Mouse (Mus musculus): ENCODE measurements around the gene Gm11127. TPM values are rescaled to one million over a fixed set of nuclear protein-coding genes. Genes with fewer than 3 reads are reported as not detected.
A peak's percentile ranks its signal among the peaks of the same experiment; 100 is the strongest.

Gm11127 gene
- polyA plus RNA-seq, 1 experiment from 2014 or later = not detected

- peaks cover 14% of the 10 kb centered on the region for H3K4me1 ChIP-seq (ENCODE audit: insufficient read depth, low read length)
- H3K4me3 ChIP-seq (ENCODE audit: low read length) = no peak overlapping the region
- 42% methylated on average over 9 of the region's 9 CpGs for WGBS
- H3K36me3 ChIP-seq (ENCODE audit: insufficient read depth, low read length) = no peaks in the 10 kb centered on the region
- H3K4me2 ChIP-seq (replicated peaks; ENCODE audit: low read depth, low read length) = no peak overlapping the region
- H3K27ac ChIP-seq (ENCODE audit: low read length) = no peak overlapping the region
- no peaks in the 10 kb centered on the region for H3K9me3 ChIP-seq (ENCODE audit: low read length)
- H3K27me3 ChIP-seq (ENCODE audit: insufficient read depth, low read length) = no peaks in the 10 kb centered on the region
- peak; percentile 52; the same call in 1 of the 2 replicates for ATAC-seq (ENCODE audit: low FRiP score, low TSS enrichment)
- no peak overlapping the region for H3K9ac ChIP-seq (replicated peaks; ENCODE audit: low read length)
Observed at GRCm38 (mm10) chr17:36023710-36024654, 34.2 kb downstream of the Gm11127 start.

DNA sequence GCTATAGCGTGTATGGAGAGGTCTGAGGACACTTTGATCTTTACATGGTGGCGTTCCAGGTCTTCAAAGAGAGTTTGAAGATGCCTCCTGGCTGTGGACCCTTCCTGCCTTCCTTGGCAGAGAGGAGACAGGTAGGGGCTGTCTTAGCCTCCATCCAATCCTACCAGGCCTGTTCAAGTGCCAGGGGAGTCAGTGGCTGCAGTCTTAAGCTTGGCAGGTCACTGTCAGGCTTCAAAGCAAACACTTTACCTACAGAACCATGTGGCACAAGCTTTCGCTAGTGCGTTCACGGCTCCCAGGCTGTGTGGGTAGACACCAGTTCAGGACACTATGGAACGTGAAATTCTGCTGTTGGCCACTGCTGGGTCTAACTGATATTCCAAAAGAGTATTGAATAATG is 35.2 kb downstream of the Gm11127 start:
- no peak overlapping the region for H3K4me2 ChIP-seq (replicated peaks; ENCODE audit: low read depth, low read length)
- ATAC-seq (ENCODE audit: low FRiP score, low TSS enrichment) = no peak
- WGBS = 86% methylated on average over 6 of the region's 6 CpGs
- no peaks in the 10 kb centered on the region for H3K27me3 ChIP-seq (ENCODE audit: insufficient read depth, low read length)
- H3K9me3 ChIP-seq (ENCODE audit: low read length) = no peaks in the 10 kb centered on the region
- H3K36me3 ChIP-seq (ENCODE audit: insufficient read depth, low read length) = no peaks in the 10 kb centered on the region
- no peak overlapping the region for H3K9ac ChIP-seq (replicated peaks; ENCODE audit: low read length)
- H3K4me3 ChIP-seq (ENCODE audit: low read length) = no peak overlapping the region
- peaks cover 14% of the 10 kb centered on the region for H3K4me1 ChIP-seq (ENCODE audit: insufficient read depth, low read length)
- H3K27ac ChIP-seq (ENCODE audit: low read length) = no peak overlapping the region

DNA sequence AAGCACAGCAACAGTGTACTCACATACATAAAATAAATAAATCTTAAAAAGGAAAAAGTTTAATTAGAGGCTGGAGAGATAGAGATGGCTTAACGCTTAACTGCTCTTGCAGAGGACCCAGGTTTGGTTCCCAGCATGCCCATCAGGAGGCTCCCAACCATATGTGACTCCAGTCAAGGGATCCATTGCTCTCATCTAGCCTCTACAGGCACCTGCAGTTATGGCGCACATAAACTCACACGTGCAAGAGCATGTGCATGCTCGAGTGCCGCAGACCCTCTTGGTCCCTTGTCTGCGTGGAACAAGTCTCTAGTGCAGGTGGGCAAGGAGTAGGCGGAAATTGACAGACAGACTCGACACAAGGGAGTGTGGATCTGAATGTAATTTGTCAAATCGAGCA is 36.1 kb downstream of the Gm11127 start:
- Histone ChIP-seq H3K9me3 (ENCODE audit: low read length) (no peaks in the 10 kb centered on the region), H3K27ac (ENCODE audit: low read length) (no peak overlapping the region), H3K4me3 (ENCODE audit: low read length) (no peak overlapping the region), H3K4me2 (replicated peaks; ENCODE audit: low read depth, low read length) (no peak overlapping the region), H3K36me3 (ENCODE audit: insufficient read depth, low read length) (no peaks in the 10 kb centered on the region), H3K27me3 (ENCODE audit: insufficient read depth, low read length) (no peaks in the 10 kb centered on the region), H3K4me1 (ENCODE audit: insufficient read depth, low read length) (peaks cover 14% of the 10 kb centered on the region), H3K9ac (replicated peaks; ENCODE audit: low read length) (no peak overlapping the region)
- no peak for ATAC-seq (ENCODE audit: low FRiP score, low TSS enrichment)
- 95% methylated on average over 9 of the region's 9 CpGs for WGBS

GRCm38 (mm10) chr17:36021309-36021708 is 36.9 kb downstream of the Gm11127 start:
- Histone ChIP-seq H3K27ac (ENCODE audit: low read length) (no peak overlapping the region), H3K4me1 (ENCODE audit: insufficient read depth, low read length) (peaks cover 14% of the 10 kb centered on the region), H3K9ac (replicated peaks; ENCODE audit: low read length) (no peak overlapping the region), H3K36me3 (ENCODE audit: insufficient read depth, low read length) (no peaks in the 10 kb centered on the region), H3K4me3 (ENCODE audit: low read length) (no peak overlapping the region), H3K27me3 (ENCODE audit: insufficient read depth, low read length) (no peaks in the 10 kb centered on the region), H3K9me3 (ENCODE audit: low read length) (no peaks in the 10 kb centered on the region), H3K4me2 (replicated peaks; ENCODE audit: low read depth, low read length) (no peak overlapping the region)
- ATAC-seq (ENCODE audit: low FRiP score, low TSS enrichment) = no peak
- 94% methylated on average over 1 of the region's 1 CpGs for WGBS

DNA sequence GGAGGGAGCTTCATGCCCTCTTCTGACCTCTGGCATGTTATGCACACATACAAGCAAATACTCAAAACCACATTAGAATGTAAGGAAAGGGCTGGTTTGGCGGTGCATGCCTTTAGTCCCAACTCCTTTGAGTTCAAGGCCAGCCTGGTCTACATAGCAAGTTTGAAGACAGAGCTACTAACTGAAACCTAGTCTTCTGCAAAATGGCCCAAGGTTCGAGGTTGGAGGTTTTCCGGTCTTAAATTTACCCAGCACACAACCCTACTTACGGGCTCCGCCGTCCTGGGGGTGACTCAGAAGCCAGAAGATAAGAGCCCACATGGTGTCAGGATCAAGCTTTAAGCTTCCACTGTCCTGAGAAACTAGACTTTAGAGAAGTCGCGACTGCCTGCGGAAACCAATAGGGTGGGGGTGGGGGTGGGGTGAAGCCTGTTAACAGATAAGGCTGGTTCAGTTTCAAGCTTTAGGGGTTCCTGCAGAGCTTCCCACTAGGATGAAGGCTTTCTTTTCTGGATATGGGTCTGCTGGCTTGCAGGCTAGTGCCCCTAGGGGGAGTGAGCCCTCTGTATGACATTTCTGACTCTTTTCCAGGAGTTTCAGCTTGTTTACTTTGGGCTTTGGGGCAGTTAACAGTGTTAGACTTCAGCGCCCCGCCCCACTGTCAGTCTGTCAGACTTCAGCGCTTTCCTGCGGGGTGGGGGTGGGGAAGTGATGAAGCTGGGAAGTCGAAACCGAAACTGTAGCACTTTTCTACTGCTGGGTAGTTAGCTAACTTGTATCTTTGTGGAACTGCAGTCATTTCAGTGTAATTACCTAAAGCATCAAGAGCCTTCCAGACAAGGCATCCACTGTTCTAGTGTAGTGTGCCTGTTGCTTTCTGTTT is 37.7 kb downstream of the Gm11127 start, which contains the start of gene H2-T24:
Gene H2-T24 (minus strand): TSS at position 370 of the 883 bp plus-strand sequence.
- Histone ChIP-seq H3K4me1 (ENCODE audit: insufficient read depth, low read length) (peaks cover 14% of the 10 kb centered on the region), H3K27ac (ENCODE audit: low read length) (no peak within 1 kb of the TSS), H3K9me3 (ENCODE audit: low read length) (no peaks in the 10 kb centered on the region), H3K36me3 (ENCODE audit: insufficient read depth, low read length) (no peaks in the 10 kb centered on the region), H3K9ac (replicated peaks; ENCODE audit: low read length) (no peak within 1 kb of the TSS), H3K27me3 (ENCODE audit: insufficient read depth, low read length) (no peaks in the 10 kb centered on the region), H3K4me2 (replicated peaks; ENCODE audit: low read depth, low read length) (peak within 1 kb of the TSS; percentile 17), H3K4me3 (ENCODE audit: low read length) (no peak within 1 kb of the TSS)
- WGBS = 39% methylated on average over 15 of the region's 15 CpGs
- ATAC-seq (ENCODE audit: low FRiP score, low TSS enrichment) = peak; percentile 58

DNA sequence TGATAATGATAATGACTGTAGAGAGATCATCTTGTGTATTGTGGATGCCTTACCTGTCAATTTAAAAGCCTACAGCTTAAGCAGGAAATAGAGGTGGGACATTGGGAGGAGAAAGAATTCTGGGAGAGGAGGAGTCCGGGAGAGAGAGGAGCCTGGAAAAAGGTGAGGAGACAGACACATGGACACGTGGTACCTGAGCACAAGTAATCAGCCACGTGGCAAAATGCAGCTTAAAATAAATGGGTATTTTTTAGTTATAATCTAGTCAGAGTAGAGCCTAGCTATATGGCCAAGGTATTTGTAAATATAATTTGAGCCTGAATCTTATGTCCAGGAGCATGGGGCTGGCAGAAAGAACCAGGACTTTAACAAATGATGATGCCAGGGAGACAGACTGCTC is 38.7 kb downstream of the Gm11127 start:
- H3K9me3 ChIP-seq (ENCODE audit: low read length) = no peaks in the 10 kb centered on the region
- 68% methylated on average over 3 of the region's 3 CpGs for WGBS
- no peak overlapping the region for H3K4me3 ChIP-seq (ENCODE audit: low read length)
- peaks cover 8% of the 10 kb centered on the region for H3K36me3 ChIP-seq (ENCODE audit: insufficient read depth, low read length)
- no peak overlapping the region for H3K9ac ChIP-seq (replicated peaks; ENCODE audit: low read length)
- no peak overlapping the region for H3K4me2 ChIP-seq (replicated peaks; ENCODE audit: low read depth, low read length)
- no peak for ATAC-seq (ENCODE audit: low FRiP score, low TSS enrichment)
- no peaks in the 10 kb centered on the region for H3K27me3 ChIP-seq (ENCODE audit: insufficient read depth, low read length)
- peaks cover 14% of the 10 kb centered on the region for H3K4me1 ChIP-seq (ENCODE audit: insufficient read depth, low read length)
- H3K27ac ChIP-seq (ENCODE audit: low read length) = no peak overlapping the region

DNA sequence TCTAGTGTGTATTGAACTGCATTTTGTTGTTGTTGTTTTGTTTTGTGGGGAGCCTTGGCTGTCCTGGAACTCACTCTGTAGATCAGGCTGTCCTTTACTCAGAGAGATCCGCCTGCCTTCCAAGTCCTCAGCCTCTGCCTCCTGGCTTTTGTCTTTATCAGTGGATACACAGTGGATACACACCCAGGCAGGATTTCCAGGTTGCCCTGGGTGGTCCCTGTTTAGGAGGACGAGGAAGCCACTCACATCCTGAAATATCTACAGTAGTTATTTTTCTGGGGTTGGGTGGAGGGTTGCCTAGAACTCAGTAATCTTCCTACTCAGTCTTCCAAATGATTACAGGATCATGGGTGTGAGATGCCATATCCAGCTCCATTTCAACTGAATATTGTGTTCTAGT is 39.2 kb downstream of the Gm11127 start:
- Histone ChIP-seq H3K9ac (replicated peaks; ENCODE audit: low read length) (no peak overlapping the region), H3K4me1 (ENCODE audit: insufficient read depth, low read length) (peaks cover 10% of the 10 kb centered on the region), H3K4me2 (replicated peaks; ENCODE audit: low read depth, low read length) (no peak overlapping the region), H3K27me3 (ENCODE audit: insufficient read depth, low read length) (no peaks in the 10 kb centered on the region), H3K4me3 (ENCODE audit: low read length) (no peak overlapping the region), H3K36me3 (ENCODE audit: insufficient read depth, low read length) (peaks cover 13% of the 10 kb centered on the region), H3K9me3 (ENCODE audit: low read length) (no peaks in the 10 kb centered on the region), H3K27ac (ENCODE audit: low read length) (no peak overlapping the region)
- WGBS = 72% methylated on average over 2 of the region's 2 CpGs
- ATAC-seq (ENCODE audit: low FRiP score, low TSS enrichment) = no peak

DNA sequence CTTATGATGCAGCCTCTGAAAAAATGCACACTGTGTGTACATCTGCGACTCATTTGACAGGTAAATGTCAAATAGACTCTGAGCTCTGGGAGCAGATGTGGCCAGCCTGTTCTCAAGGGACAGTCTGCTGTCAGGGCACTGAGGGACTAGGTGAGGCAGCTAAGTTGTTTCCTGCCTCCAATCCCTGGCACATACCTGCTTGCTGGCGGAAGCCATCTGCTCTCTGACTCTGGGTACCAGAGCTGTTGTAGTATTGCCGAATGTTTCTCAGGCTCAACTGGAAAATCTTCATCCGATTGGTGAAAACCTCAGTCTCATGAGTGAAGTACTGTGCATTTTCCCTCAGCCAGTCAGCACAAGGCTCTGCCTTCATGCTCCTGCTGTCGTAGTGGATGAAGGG is 41.1 kb downstream of the Gm11127 start:
- Histone ChIP-seq H3K36me3 (ENCODE audit: insufficient read depth, low read length) (peaks cover 13% of the 10 kb centered on the region), H3K4me1 (ENCODE audit: insufficient read depth, low read length) (no peaks in the 10 kb centered on the region), H3K4me2 (replicated peaks; ENCODE audit: low read depth, low read length) (no peak overlapping the region), H3K9me3 (ENCODE audit: low read length) (no peaks in the 10 kb centered on the region), H3K27me3 (ENCODE audit: insufficient read depth, low read length) (no peaks in the 10 kb centered on the region), H3K4me3 (ENCODE audit: low read length) (no peak overlapping the region), H3K27ac (ENCODE audit: low read length) (no peak overlapping the region), H3K9ac (replicated peaks; ENCODE audit: low read length) (no peak overlapping the region)
- ATAC-seq (ENCODE audit: low FRiP score, low TSS enrichment) = no peak
- WGBS = 91% methylated on average over 5 of the region's 5 CpGs

- Histone ChIP-seq H3K4me1 (ENCODE audit: insufficient read depth, low read length) (no peaks in the 10 kb centered on the region), H3K9ac (replicated peaks; ENCODE audit: low read length) (no peak overlapping the region), H3K4me3 (ENCODE audit: low read length) (no peak overlapping the region), H3K4me2 (replicated peaks; ENCODE audit: low read depth, low read length) (no peak overlapping the region), H3K36me3 (ENCODE audit: insufficient read depth, low read length) (peaks cover 13% of the 10 kb centered on the region), H3K9me3 (ENCODE audit: low read length) (no peaks in the 10 kb centered on the region), H3K27me3 (ENCODE audit: insufficient read depth, low read length) (no peaks in the 10 kb centered on the region), H3K27ac (ENCODE audit: low read length) (no peak overlapping the region)
- no peak for ATAC-seq (ENCODE audit: low FRiP score, low TSS enrichment)
- 91% methylated on average over 5 of the region's 5 CpGs for WGBS
Observed at GRCm38 (mm10) chr17:36014977-36015376, 43.2 kb downstream of the Gm11127 start.
